Mouse (Mus musculus) bone marrow, adult 2 months (tissue): ENCODE data around the gene Maml2. TPM values are rescaled to one million over a fixed set of nuclear protein-coding genes. Genes with fewer than 3 reads are reported as not detected.

Experiments used
- H3K27ac ChIP-seq: fragments of 200-500 bp; 2 replicates; pipeline ENCODE4 v1.5.1; 2012; ENCODE audit warnings: low read depth, mild to moderate bottlenecking, control low read depth, inconsistent platforms, low read length; ENCODE audit not compliant: control insufficient read depth, poor library complexity, insufficient read depth
- H3K4me1 ChIP-seq: fragments of 200-500 bp; 2 replicates; pipeline ENCODE4 v1.6.1; 2011; ENCODE audit warnings: low read length; ENCODE audit not compliant: control insufficient read depth, insufficient read depth
- H3K4me3 ChIP-seq: fragments of 200-500 bp; replicated peaks from 2 replicates; pipeline ENCODE3; 2011; ENCODE audit warnings: mild to moderate bottlenecking, low read depth, low read length, control low read depth; ENCODE audit not compliant: control insufficient read depth
- CTCF ChIP-seq: fragments of 200-500 bp; IDR thresholded peaks from 2 replicates; pipeline ENCODE4 v1.5.1; 2011; ENCODE audit warnings: low read length, control low read depth; ENCODE audit not compliant: control insufficient read depth, insufficient read depth
- POLR2A ChIP-seq: fragments of 200-500 bp; IDR thresholded peaks from 2 replicates; pipeline ENCODE4 v1.6.1; 2011; ENCODE audit warnings: low read depth, mild to moderate bottlenecking, control low read depth, low read length, borderline replicate concordance; ENCODE audit not compliant: control insufficient read depth
- WGBS: fragments of 180-500 bp; shearing (Covaris S2); methylation state at CpG from one replicate; pipeline ENCODE4 v1.1.7; 2018; 5-methylcytosine and 5-hydroxymethylcytosine counted together
- polyA plus RNA-seq: library from polyadenylated mRNA; stranded (reverse); fragments of >200 nt; gene quantifications from 2 replicates; pipeline ENCODE4 v1.2.4, GENCODE M21; 2011; ENCODE audit warnings: low replicate concordance; ENCODE audit not compliant: missing spikeins, insufficient read depth, insufficient read length

Gene Maml2
- polyA plus RNA-seq, 1 experiment, result 3.5 TPM

DNA sequence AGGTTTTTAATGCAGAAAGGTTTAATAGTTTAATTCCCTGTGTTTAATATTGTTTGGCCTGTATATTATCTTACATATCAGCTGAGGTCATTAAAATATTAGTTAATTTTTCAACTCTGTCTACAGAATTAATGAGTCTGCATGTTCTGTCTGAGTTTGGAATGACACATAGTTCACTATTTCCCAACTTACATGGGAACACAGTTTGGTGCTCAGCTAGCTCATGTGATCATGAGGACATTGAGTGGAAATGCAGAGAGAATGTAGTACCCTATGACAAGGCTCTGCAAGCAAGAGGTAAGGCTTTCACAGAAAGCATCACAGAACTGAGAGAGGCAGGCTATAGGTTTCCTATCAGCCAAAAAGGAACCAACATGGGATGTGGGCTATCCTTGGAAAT, 197.8 kb downstream of the Maml2 start:
- no peak overlapping the region for H3K27ac ChIP-seq
- H3K4me1 ChIP-seq, result no peaks in the 10 kb centered on the region; the same call in 1 of the 2 replicates
- H3K4me3 ChIP-seq, result no peak overlapping the region
- TF ChIP-seq CTCF, result no peak
- no peak for TF ChIP-seq POLR2A

DNA sequence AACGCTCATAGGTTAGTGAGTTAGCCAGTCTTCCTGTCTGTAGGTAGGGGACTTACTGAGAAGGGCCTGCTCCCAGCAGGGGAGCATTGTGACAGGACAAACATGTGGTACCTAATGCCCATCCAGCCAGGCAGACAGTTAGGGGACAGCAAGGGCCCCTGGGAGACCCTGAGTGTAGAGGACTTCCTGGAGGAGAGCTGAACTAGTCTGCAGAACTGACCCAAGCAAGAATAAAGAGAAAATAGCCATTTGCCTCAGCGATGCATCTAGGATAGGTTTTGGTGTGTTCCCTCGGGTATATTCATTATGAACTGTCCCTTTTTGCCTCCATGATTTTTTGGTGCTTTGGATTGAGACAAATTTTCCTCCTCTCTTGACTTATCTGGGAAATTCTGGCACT, 199.3 kb downstream of the Maml2 start:
- WGBS, result 75% methylated on average over 3 of the region's 3 CpGs

DNA sequence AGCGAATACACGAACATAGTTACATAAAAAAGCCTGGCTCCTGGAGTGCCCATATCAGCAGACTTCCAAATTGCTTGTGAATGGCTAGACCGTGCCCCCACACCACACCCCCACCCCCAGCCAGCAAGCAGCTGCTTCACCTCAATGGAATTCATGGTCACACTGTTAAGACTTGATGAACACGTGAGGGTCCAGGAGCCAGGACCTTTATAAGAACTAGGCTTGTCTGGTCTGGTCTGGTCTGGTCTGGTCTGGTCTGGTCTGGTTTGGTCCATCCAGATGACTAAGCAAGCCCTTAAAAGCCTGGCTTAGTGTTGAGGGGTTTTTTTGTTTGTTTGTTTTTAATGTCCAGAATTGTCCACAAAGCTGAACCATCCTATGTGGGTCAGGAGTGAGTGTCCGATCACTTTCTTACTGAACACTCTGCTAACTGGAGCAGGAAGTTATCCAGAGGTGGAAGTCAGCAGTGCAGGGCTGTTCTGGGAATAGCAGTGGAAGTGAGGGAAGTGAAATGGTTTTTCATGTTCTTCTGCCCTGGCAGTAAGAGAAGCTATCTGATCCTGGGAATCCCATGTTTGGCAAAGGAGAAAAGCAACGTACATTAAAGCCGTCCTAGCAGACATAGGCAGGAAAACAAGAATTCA, 200.1 kb downstream of the Maml2 start:
- no peak for TF ChIP-seq CTCF
- TF ChIP-seq POLR2A, result no peak
- H3K4me3 ChIP-seq, result no peak overlapping the region
- WGBS, result 85% methylated on average over 7 of the region's 7 CpGs
- H3K27ac ChIP-seq, result no peak overlapping the region
- no peaks in the 10 kb centered on the region for H3K4me1 ChIP-seq

More for the DNA sequence above, 199.3 kb downstream of the Maml2 start:
- TF ChIP-seq CTCF (no peak), POLR2A (no peak)
- no peak overlapping the region for H3K4me3 ChIP-seq
- H3K4me1 ChIP-seq, result no peaks in the 10 kb centered on the region
- no peak overlapping the region for H3K27ac ChIP-seq

DNA sequence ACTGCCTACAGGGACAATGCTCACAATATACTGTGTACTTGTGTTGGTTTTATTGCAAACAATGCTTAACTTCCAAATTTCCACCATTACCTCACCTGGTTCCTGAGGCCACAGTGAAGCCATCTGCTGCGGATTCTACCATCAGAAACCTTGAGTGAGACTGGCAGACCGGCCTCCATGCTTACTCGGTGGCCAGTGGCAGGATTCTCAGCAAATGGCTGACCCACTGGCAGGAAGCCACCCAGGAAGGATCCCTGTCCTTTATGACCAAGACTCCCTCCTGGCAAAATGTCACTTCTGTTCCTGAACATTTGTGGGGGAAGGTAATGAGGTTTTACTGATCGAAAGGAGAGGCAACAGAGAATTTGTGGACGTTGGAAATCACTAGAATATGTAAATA, 202.3 kb downstream of the Maml2 start:
- no peaks in the 10 kb centered on the region for H3K4me1 ChIP-seq
- H3K27ac ChIP-seq, result no peak overlapping the region
- 78% methylated on average over 5 of the region's 5 CpGs for WGBS
- H3K4me3 ChIP-seq, result no peak overlapping the region
- TF ChIP-seq POLR2A (no peak), CTCF (no peak)

DNA sequence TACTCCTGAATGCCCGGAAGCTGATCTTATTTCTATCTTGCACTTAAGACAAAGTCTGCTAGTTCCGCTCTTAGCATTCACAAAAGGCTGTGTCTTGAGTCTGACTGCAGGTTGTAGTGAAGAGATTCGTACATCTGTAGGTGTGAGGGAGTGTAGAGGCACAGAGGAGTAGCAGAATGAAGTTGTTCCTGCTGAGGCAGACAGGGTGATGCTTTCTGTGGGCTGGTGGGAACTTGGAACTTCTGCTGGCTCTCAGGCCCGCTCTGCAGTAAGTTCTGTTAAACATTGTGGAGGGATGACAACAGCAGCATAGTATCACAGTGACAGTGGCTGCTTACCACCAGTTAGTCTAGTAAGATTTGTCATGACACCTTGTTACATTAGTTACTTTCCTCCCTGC, 207.3 kb downstream of the Maml2 start:
- Histone ChIP-seq H3K27ac (no peak overlapping the region), H3K4me1 (peaks cover 1% of the 10 kb centered on the region; the same call in 1 of the 2 replicates), H3K4me3 (no peak overlapping the region)
- no peak for TF ChIP-seq CTCF
- TF ChIP-seq POLR2A, result no peak
- WGBS, result 75% methylated on average over 4 of the region's 4 CpGs

DNA sequence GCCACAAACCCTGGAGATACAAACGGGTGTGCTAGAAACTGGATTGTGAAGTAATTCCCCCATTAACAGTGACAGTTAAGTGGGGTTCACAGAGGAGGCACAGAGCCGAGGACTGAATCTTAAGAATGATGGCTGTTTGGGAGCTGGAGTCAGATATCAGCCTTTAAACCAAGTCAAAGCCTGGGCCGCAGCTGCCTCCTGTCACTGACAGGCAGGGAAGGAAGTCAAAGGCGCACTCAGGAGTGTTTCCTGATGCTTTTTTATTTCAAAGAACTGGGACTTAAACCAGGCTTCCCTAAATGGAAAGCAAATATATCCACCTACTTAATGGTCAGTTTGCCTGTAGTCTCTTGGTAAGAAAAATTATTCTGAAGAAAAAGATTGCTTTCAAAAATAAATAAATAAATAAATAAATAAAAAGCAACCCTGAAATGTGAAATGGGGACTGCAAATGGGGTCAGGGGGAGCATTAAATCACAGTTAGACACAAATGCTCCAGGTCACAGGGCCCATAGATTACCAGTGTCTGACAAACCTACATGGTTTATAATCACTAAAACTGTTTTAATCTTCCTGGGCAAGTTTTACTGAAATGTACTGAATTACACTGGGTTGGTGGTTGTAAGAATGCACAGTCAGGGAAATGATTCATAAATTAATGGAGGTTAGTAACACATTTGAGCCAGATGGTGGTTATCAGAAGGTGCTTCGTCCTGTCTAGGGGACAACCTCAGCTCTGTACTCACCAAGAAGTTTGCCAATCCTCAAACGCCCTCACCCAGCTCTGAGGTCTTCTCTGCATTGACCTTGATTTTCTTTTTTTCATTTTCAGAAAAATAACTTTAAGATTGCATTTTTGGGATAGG, 209.4 kb downstream of the Maml2 start:
- H3K4me3 ChIP-seq, result no peak overlapping the region
- TF ChIP-seq CTCF (no peak), POLR2A (no peak)
- H3K4me1 ChIP-seq, result peaks cover 3% of the 10 kb centered on the region; the same call in 1 of the 2 replicates
- WGBS, result 52% methylated on average over 6 of the region's 6 CpGs
- no peak overlapping the region for H3K27ac ChIP-seq

DNA sequence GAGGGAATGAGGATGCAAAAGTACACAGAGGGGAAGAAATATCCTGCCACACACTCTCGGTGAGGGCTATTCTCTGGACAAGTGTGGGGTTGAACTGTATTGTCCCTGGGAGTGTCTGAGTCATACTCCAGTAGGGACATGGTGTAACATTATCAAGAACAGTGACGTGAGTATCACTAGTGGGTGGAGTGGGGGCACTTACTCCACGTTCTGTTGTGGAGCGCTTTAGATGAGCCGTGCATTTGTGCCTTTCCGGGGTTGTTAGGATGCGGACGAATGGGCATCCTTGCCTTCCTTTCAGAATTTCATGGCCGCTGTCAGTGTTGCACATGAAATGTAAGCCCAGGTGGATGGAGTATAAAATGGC, 210.0 kb downstream of the Maml2 start:
- TF ChIP-seq CTCF (no peak), POLR2A (no peak)
- H3K4me3 ChIP-seq, result no peak overlapping the region
- H3K4me1 ChIP-seq, result peaks cover 3% of the 10 kb centered on the region; the same call in 1 of the 2 replicates
- 89% methylated on average over 9 of the region's 9 CpGs for WGBS
- H3K27ac ChIP-seq, result no peak overlapping the region

DNA sequence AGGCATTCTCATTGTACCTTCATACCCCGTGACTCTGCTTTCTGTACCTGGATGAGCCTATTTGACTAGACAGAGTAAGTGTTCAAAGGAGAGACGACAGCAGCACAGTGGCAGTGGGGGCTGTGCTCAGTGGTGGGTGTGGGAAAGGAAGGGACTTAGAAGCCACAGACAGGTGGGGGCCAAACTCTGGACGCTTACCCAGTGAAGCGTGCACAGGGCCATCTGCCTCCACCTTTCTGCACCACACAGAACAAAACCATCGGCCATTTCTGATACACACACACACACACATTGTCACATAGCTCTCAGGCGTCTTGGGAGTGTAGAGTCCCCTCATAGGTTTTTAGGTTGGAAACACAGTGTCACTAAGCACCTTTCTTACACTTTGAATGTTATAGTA, 212.0 kb downstream of the Maml2 start:
- Histone ChIP-seq H3K27ac (no peak overlapping the region), H3K4me3 (no peak overlapping the region), H3K4me1 (peaks cover 3% of the 10 kb centered on the region; the same call in 1 of the 2 replicates)
- WGBS, result 58% methylated on average over 6 of the region's 6 CpGs
- TF ChIP-seq CTCF (no peak), POLR2A (no peak)
